20 mouse cellular contexts compared by ENCODE assay signal in the genomic region with DNA sequence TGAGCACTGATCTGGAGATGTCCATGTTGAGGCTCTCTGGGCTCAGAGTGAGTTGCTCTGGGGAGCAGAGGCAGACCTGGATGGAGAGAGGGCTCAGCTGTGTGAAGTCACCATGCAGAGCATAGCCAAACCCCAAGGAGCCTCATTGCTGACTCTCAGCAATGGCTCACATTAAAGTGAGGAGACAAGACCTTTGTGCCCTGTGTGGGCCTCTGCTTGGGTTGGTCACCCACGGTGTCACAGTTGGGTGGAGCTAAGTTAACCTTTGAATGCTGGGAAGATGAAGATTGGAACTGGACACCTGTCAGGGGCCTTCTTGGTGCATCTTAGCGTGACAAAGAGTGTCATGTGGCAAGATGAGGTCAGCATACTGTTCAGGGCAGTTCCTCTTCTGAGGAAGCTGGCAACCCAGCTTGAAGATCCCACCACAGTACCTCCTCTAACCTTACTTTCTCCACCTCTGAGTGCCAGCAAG. TPM values are rescaled to one million over a fixed set of nuclear protein-coding genes. Genes with fewer than 3 reads are reported as not detected.
DNase-seq lines count a peak whose midpoint lies in the region; ATAC-seq and TF ChIP-seq lines count a peak whose summit lies in the region.
"Had no signal": no experiment of that assay in that cellular context is flagged by ENCODE, and none has a peak within 500 bp of the region (broad histone marks: within the 10 kb centered on the region; RNA-seq: fewer than 3 reads in every experiment).

No protein-coding gene starts in this region.

- WGBS in kidney, postnatal 0 days: 40% methylated on average over 2 of the region's 2 CpGs
- 80% methylated on average over 2 of the region's 2 CpGs for WGBS in embryonic facial prominence, embryonic 10.5 days

- ATAC-seq in kidney, postnatal 0 days (replicated peaks; ENCODE audit: low FRiP score, low read depth): peak; percentile 92
- peak; percentile 41; the same call in 1 of the 2 replicates for ATAC-seq in neutrophil, adult 5-6 weeks (ENCODE audit: extremely low read depth, insufficient number of reproducible peaks, low FRiP score, poor library complexity, severe bottlenecking)
- no peak for ATAC-seq in megakaryocyte progenitor cell, adult 5-6 weeks (replicated peaks; ENCODE audit: poor library complexity)
- ATAC-seq: liver, embryonic 12.5 days; midbrain, embryonic 15.5 days had no signal

- peak overlapping the region; percentile 26 to 64 (median 53) for H3K4me3 ChIP-seq in CH12.LX (replicated peaks in 1 of 3; ENCODE audit: low read depth in 2 of 3, low read length in 2 of 3, poor library complexity in 1 of 3)
- H3K4me3 ChIP-seq in kidney, postnatal 0 days (replicated peaks; ENCODE audit: low read depth, low read length): no peak overlapping the region
- H3K4me3 ChIP-seq in embryonic facial prominence, embryonic 10.5 days: no peak overlapping the region
- H3K4me3 ChIP-seq: heart, embryonic 13.5 days; hindbrain, embryonic 15.5 days; limb, embryonic 10.5 days; liver, embryonic 12.5 days; lung, embryonic 15.5 days; midbrain, embryonic 15.5 days had no signal

- TF ChIP-seq POLR2A in CH12.LX (IDR thresholded peaks at IDR 0.05; ENCODE audit: low read depth, low read length): peak; percentile 70

- no peaks in the 10 kb centered on the region for H3K9me3 ChIP-seq in CH12.LX (replicated peaks; ENCODE audit: low read length)
- no peaks in the 10 kb centered on the region for H3K9me3 ChIP-seq in kidney, postnatal 0 days (replicated peaks; ENCODE audit: low read length)
- H3K9me3 ChIP-seq in embryonic facial prominence, embryonic 10.5 days: no peaks in the 10 kb centered on the region
- H3K9me3 ChIP-seq: G1E; heart, embryonic 13.5 days; hindbrain, embryonic 15.5 days; limb, embryonic 10.5 days; liver, embryonic 12.5 days; lung, embryonic 15.5 days; midbrain, embryonic 15.5 days had no signal

- no peak for TF ChIP-seq CTCF in CH12.LX (conservative IDR thresholded peaks at IDR 0.05 in 1 of 2, IDR thresholded peaks at IDR 0.05 in 1 of 2; ENCODE audit: low read depth in 2 of 2, low read length in 2 of 2)
- TF ChIP-seq CTCF in kidney, postnatal 0 days (IDR thresholded peaks at IDR 0.05; ENCODE audit: low read depth): no peak

- dilution Hi-C loops in CH12.LX (cut with MboI; ENCODE audit: extremely low pct_ligation_motif_present, extremely low pct_unique_long_range_greater_than_20kb, low sequenced_read_pairs): no loop called here

- H3K27me3 ChIP-seq in CH12.LX (replicated peaks): no peaks in the 10 kb centered on the region
- no peaks in the 10 kb centered on the region for H3K27me3 ChIP-seq in kidney, postnatal 0 days (ENCODE audit: insufficient read depth, low read length)
- peaks cover under 1% of the 10 kb centered on the region; the same call in 1 of the 2 replicates for H3K27me3 ChIP-seq in embryonic facial prominence, embryonic 10.5 days (replicated peaks; ENCODE audit: low read depth, poor library complexity, severe bottlenecking)
- H3K27me3 ChIP-seq: hindbrain, embryonic 15.5 days; lung, embryonic 15.5 days; midbrain, embryonic 15.5 days had no signal

- in situ Hi-C loops in CH12.LX (cut with MboI; ENCODE audit: low pct_ligation_motif_present, low pct_unique_long_range_greater_than_20kb, low sequenced_read_pairs): no loop called here

- H3K79me2 ChIP-seq in CH12.LX (replicated peaks; ENCODE audit: control insufficient read depth, extremely low read depth, insufficient read depth, poor library complexity, severe bottlenecking): no peaks in the 10 kb centered on the region

- peak overlapping the region; percentile 55; the same call in 1 of the 2 replicates for H3K9ac ChIP-seq in CH12.LX (ENCODE audit: insufficient read depth, low read depth)
- no peak overlapping the region for H3K9ac ChIP-seq in kidney, postnatal 0 days (ENCODE audit: low read depth, low read length)
- H3K9ac ChIP-seq: heart, embryonic 13.5 days; hindbrain, embryonic 15.5 days; liver, embryonic 12.5 days; lung, embryonic 15.5 days; midbrain, embryonic 15.5 days had no signal

- H3K4me1 ChIP-seq in CH12.LX (ENCODE audit: control insufficient read depth in 1 of 2, insufficient read depth in 2 of 2): peaks cover 49 to 81% of the 10 kb centered on the region in 2 experiments
- no peaks in the 10 kb centered on the region; the same call in 1 of the 2 replicates for H3K4me1 ChIP-seq in kidney, postnatal 0 days (replicated peaks; ENCODE audit: insufficient read depth, low read length)
- H3K4me1 ChIP-seq in embryonic facial prominence, embryonic 10.5 days: no peaks in the 10 kb centered on the region
- H3K4me1 ChIP-seq: heart, embryonic 13.5 days; hindbrain, embryonic 15.5 days; limb, embryonic 10.5 days; liver, embryonic 12.5 days; lung, embryonic 15.5 days; midbrain, embryonic 15.5 days had no signal

- H3K27ac ChIP-seq in CH12.LX (ENCODE audit: insufficient read depth, low read depth): peak overlapping the region; percentile 84
- peak overlapping the region; percentile 71 for H3K27ac ChIP-seq in kidney, postnatal 0 days
- no peak overlapping the region for H3K27ac ChIP-seq in embryonic facial prominence, embryonic 10.5 days (replicated peaks)
- H3K27ac ChIP-seq: heart, embryonic 13.5 days; hindbrain, embryonic 15.5 days; limb, embryonic 10.5 days; liver, embryonic 12.5 days; lung, embryonic 15.5 days; midbrain, embryonic 15.5 days had no signal

- peak; percentile 3 for TF ChIP-seq RAD21 in CH12.LX (IDR thresholded peaks at IDR 0.05; ENCODE audit: low read depth, low read length)

- peak overlapping the region; percentile 48; the same call in 1 of the 2 replicates for H3K4me2 ChIP-seq in CH12.LX (ENCODE audit: insufficient read depth, low read depth, poor library complexity, severe bottlenecking)
- H3K4me2 ChIP-seq in kidney, postnatal 0 days (ENCODE audit: low read length): no peak overlapping the region
- H3K4me2 ChIP-seq: heart, embryonic 13.5 days; hindbrain, embryonic 15.5 days; liver, embryonic 12.5 days; lung, embryonic 15.5 days; midbrain, embryonic 15.5 days had no signal

- peak; percentile 99 for TF ChIP-seq EP300 in CH12.LX (IDR thresholded peaks at IDR 0.05; ENCODE audit: low read length)

- H3K36me3 ChIP-seq in CH12.LX (replicated peaks in 1 of 2; ENCODE audit: control insufficient read depth in 1 of 2, insufficient read depth in 1 of 2, low read length in 1 of 2): peaks cover 3 to 73% of the 10 kb centered on the region in 2 experiments
- H3K36me3 ChIP-seq in kidney, postnatal 0 days (ENCODE audit: insufficient read depth, low read length): no peaks in the 10 kb centered on the region
- H3K36me3 ChIP-seq in embryonic facial prominence, embryonic 10.5 days (replicated peaks): no peaks in the 10 kb centered on the region
- H3K36me3 ChIP-seq: G1E; heart, embryonic 13.5 days; hindbrain, embryonic 15.5 days; limb, embryonic 10.5 days; liver, embryonic 12.5 days; lung, embryonic 15.5 days; midbrain, embryonic 15.5 days had no signal

- peak; percentile 95 for DNase-seq in CH12.LX (ENCODE audit: extremely low read depth)
- DNase-seq in kidney, adult 11 months: peak; percentile 83
- DNase-seq in kidney, postnatal 0 days (ENCODE audit: low spot score): peak; percentile 46
- no peak for DNase-seq in heart, adult 18-20 months
- no peak for DNase-seq in embryonic facial prominence, embryonic 10.5 days (ENCODE audit: low spot score)
- DNase-seq: adrenal gland, postnatal 36 days; cerebellum, adult 9-11 months; gastrocnemius, postnatal 36 days; heart, postnatal 36 days; layer of hippocampus, postnatal 36 days; thymus, adult 18-20 months had no signal

RNA-seq across cellular contexts. Expression of a gene that starts 16.0 kb away (rescaled TPM):
- total RNA-seq in CH12.LX (2012; rRNA removed): 32.7 and 39.8 TPM in 2 replicates
- 38.8 and 39.1 TPM in 2 replicates for total RNA-seq in CH12.LX (2014; rRNA removed)
- 62.3 and 69.6 TPM in 2 replicates for polyA plus RNA-seq in CH12.LX (2012; ENCODE audit: insufficient read length, low read depth)
- polyA plus RNA-seq in kidney, postnatal 0 days (2015; fragmentation: Nextera tagmentation; extraction: Ambion mirVana): 0.93 and 0.95 TPM in 2 replicates
- total RNA-seq in neutrophil, adult 5-6 weeks (2017): 137 and 148 TPM in 2 replicates
- total RNA-seq in megakaryocyte progenitor cell, adult 5-6 weeks (2015): 0.20 and 0.54 TPM in 2 replicates
- 0.14 and 1.1 TPM in 2 replicates for total RNA-seq in megakaryocyte progenitor cell, adult 5-6 weeks (2017)
- 1 to 10 TPM; 1.3 to 3.9 TPM for total RNA-seq in heart, adult 18-20 months (2021)
- 0.06 and 0.26 TPM in 2 replicates for polyA plus RNA-seq in embryonic facial prominence, embryonic 10.5 days (2016; fragmentation: Nextera tagmentation; extraction: Ambion mirVana)
- polyA plus RNA-seq: G1E had no signal

RNA-seq across cellular contexts. Expression of a gene that starts 47.0 kb away (rescaled TPM):
- 13.7 and 14.1 TPM in 2 replicates for total RNA-seq in CH12.LX (2012; rRNA removed)
- total RNA-seq in CH12.LX (2014; rRNA removed): 10.0 and 11.3 TPM in 2 replicates
- polyA plus RNA-seq in CH12.LX (2012; ENCODE audit: insufficient read length, low read depth): 18.6 and 19.6 TPM in 2 replicates
- polyA plus RNA-seq in kidney, postnatal 0 days (2015; fragmentation: Nextera tagmentation; extraction: Ambion mirVana): 17.3 and 21.7 TPM in 2 replicates
- 10.4 and 12.5 TPM in 2 replicates for total RNA-seq in neutrophil, adult 5-6 weeks (2017)
- total RNA-seq in megakaryocyte progenitor cell, adult 5-6 weeks (2015): 5.7 and 7.3 TPM in 2 replicates
- total RNA-seq in megakaryocyte progenitor cell, adult 5-6 weeks (2017): 3.3 and 6.0 TPM in 2 replicates
- total RNA-seq in heart, adult 18-20 months (2021): 10 to 100 TPM; 29.7 to 33.3 TPM
- polyA plus RNA-seq in embryonic facial prominence, embryonic 10.5 days (2016; fragmentation: Nextera tagmentation; extraction: Ambion mirVana): 18.5 and 19.3 TPM in 2 replicates

RNA-seq across cellular contexts. Expression of a gene that starts 48.7 kb away (rescaled TPM):
- total RNA-seq in CH12.LX (2012; rRNA removed) (0.63 and 0.68 TPM in 2 replicates), CH12.LX (2014; rRNA removed) (0.18 TPM in 1 of 2 replicates, not detected in the other)
- 1.7 and 1.8 TPM in 2 replicates for polyA plus RNA-seq in CH12.LX (2012; ENCODE audit: insufficient read length, low read depth)
- 5.9 and 6.9 TPM in 2 replicates for polyA plus RNA-seq in kidney, postnatal 0 days (2015; fragmentation: Nextera tagmentation; extraction: Ambion mirVana)
- 0.23 TPM in 1 of 2 replicates, not detected in the other for total RNA-seq in neutrophil, adult 5-6 weeks (2017)
- total RNA-seq in megakaryocyte progenitor cell, adult 5-6 weeks (2015): not detected in 2 replicates
- 0.03 TPM in 1 of 2 replicates, not detected in the other for total RNA-seq in megakaryocyte progenitor cell, adult 5-6 weeks (2017)
- total RNA-seq in heart, adult 18-20 months (2021): under 1 TPM; 0.10 to 0.26 TPM
- 20.6 and 21.4 TPM in 2 replicates for polyA plus RNA-seq in embryonic facial prominence, embryonic 10.5 days (2016; fragmentation: Nextera tagmentation; extraction: Ambion mirVana)
- polyA plus RNA-seq: G1E had no signal

RNA-seq across cellular contexts. Expression of a gene that starts 49.3 kb away (rescaled TPM):
- total RNA-seq in CH12.LX (2012; rRNA removed) (24.2 and 26.2 TPM in 2 replicates), CH12.LX (2014; rRNA removed) (19.3 and 20.0 TPM in 2 replicates)
- 18.5 and 20.5 TPM in 2 replicates for polyA plus RNA-seq in CH12.LX (2012; ENCODE audit: insufficient read length, low read depth)
- 32.5 and 35.0 TPM in 2 replicates for polyA plus RNA-seq in kidney, postnatal 0 days (2015; fragmentation: Nextera tagmentation; extraction: Ambion mirVana)
- 21.5 and 23.8 TPM in 2 replicates for total RNA-seq in neutrophil, adult 5-6 weeks (2017)
- 10.8 and 11.5 TPM in 2 replicates for total RNA-seq in megakaryocyte progenitor cell, adult 5-6 weeks (2015)
- 12.6 and 14.6 TPM in 2 replicates for total RNA-seq in megakaryocyte progenitor cell, adult 5-6 weeks (2017)
- 10 to 100 TPM; 54.5 to 57.2 TPM for total RNA-seq in heart, adult 18-20 months (2021)
- 30.6 and 30.7 TPM in 2 replicates for polyA plus RNA-seq in embryonic facial prominence, embryonic 10.5 days (2016; fragmentation: Nextera tagmentation; extraction: Ambion mirVana)

Comparison
In these comparisons a context has a peak if more than half of its experiments do, and no peak if none do; other contexts are left out.
1. DNase-seq: peak in CH12.LX (single experiment), kidney, adult 11 months (single experiment) and kidney, postnatal 0 days (single experiment); none in heart, adult 18-20 months (0 of 2) and embryonic facial prominence, embryonic 10.5 days (single experiment).
2. H3K4me3 ChIP-seq: peak in CH12.LX (3 of 3); none in kidney, postnatal 0 days (single experiment) and embryonic facial prominence, embryonic 10.5 days (single experiment).
3. RNA of a gene that starts 16.0 kb away (total RNA-seq): 137 to 148 TPM in neutrophil, adult 5-6 weeks and 32.7 to 39.8 TPM in CH12.LX; 1.3 to 3.9 TPM in heart, adult 18-20 months and 0.14 to 1.1 TPM in megakaryocyte progenitor cell, adult 5-6 weeks; every median in the first group is over 4 times any median in the second.